Mouse (Mus musculus): ENCODE results near the gene Btbd9. TPM values are rescaled to one million over a fixed set of nuclear protein-coding genes. Genes with fewer than 3 reads are reported as not detected.

The Btbd9 gene
- polyA plus RNA-seq, 1 experiment from 2014 or later, result 150 TPM

Other genes with a start within 250 kb of the Btbd9 start
- gene Dnah8, start 47.9 kb upstream of the Btbd9 start, polyA plus RNA-seq (2015; fragmentation: Nextera tagmentation; extraction: Ambion mirVana), result 1.3 and 1.9 TPM in 2 replicates
- gene Glo1, start 50.4 kb upstream of the Btbd9 start, polyA plus RNA-seq (2015; fragmentation: Nextera tagmentation; extraction: Ambion mirVana), result 153 and 172 TPM in 2 replicates